Mouse (Mus musculus) layer of hippocampus, adult 18-20 months (tissue): Measurements from ENCODE around the gene Rxra. TPM values are rescaled to one million over a fixed set of nuclear protein-coding genes. Genes with fewer than 3 reads are reported as not detected.

Experiments used
- DNase-seq, 2 experiments: peaks; one replicate each; pipeline ENCODE4 v3.0.0; 2022; ENCODE audit warnings: low spot score in 2 of 2
- total RNA-seq, 2 experiments: library from RNA; stranded (reverse); gene quantifications; 2 replicates each; pipeline ENCODE4 v1.2.3; 2021

Rxra gene
- total RNA-seq, 2 experiments from 2014 or later = 31.0 to 35.1 TPM

- DNase-seq = no peak
Measured at GRCm38 (mm10) chr2:27667677-27668076, 8.6 kb upstream of the Rxra start.

DNA sequence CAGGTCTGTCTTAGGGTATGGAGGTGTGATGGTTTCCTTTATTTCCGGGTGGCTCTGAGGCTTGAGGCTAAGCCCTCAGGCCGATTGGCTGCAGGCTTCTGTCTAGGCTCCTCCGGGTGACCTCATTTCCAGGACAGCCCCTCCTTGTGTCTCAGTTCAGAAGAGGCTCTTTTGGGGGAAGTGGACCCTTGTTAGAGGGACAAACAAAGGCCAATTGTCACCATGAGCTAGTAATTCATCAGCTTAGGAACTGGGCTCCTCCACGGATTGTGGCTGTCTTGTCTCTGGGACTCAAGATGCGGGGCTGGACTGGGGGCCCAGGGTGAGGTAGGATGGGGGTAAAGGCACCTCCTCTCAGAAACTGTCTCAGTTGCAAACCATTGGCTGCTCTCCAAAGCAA lies 5.5 kb upstream of the Rxra start:
- DNase-seq = no peak

- DNase-seq = no peak
Measured at GRCm38 (mm10) chr2:27671633-27672091, 4.6 kb upstream of the Rxra start.

GRCm38 (mm10) chr2:27676478-27677325 lies 462 bp downstream of the Rxra start:
- peak; percentile 45 to 56 for DNase-seq

GRCm38 (mm10) chr2:27677411-27678310 lies 1.4 kb downstream of the Rxra start:
- no peak for DNase-seq

GRCm38 (mm10) chr2:27678331-27678730 lies 2.1 kb downstream of the Rxra start:
- no peak for DNase-seq

DNA sequence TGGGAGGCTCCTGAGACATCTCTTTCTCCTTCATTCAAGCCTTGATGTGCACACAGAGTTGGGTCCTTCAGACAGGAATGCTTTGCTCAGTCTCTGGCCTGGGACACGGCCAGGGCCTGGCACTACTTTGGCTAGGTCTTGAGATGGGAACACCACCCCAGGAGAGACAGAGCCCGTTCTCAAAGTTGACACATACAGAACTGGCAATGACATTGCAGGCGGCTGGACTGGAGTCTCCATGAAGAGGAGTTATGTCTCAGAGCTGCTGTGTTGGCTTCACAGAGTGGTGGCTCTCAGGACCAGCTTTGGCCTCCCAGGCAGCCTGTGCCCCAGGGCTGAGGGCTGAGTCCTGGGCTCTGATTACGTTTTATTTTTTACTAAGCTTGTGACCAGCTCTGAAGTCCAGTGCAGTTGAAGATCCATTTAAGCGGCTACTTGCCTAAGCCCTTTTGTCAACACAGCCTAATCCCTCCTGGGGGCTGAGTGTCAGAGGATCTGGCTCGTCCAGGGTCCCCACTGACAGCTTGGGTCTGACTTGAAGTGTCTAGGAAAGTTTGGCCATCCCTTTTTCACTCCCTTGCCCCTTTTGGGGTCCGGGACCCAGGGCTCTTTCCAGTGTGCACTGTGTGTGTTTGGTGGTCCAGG lies 2.7 kb downstream of the Rxra start:
- no peak for DNase-seq

DNA sequence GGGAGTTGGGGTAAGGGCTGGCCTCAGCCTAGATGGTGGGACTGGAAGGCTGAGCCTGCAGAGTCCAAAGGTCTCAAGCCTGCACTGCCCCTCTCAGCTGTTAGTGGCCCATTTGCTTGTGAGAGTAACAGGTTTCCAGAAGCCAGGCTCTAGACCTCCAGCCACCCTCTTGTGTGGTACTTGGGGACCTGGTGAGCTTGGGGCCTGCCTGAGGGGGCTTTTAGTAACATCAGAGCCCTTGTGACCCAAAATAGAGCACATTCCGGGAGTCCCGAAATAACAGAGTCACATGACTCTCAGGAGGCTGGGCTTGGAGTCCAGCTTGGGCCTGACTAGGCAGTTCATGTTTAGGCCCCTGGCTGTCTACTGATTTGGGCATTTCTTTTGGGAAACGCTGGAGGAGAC lies 3.4 kb downstream of the Rxra start:
- no peak for DNase-seq

- DNase-seq = no peak
Measured at GRCm38 (mm10) chr2:27680058-27680457, 3.8 kb downstream of the Rxra start.

- no peak for DNase-seq
Measured at GRCm38 (mm10) chr2:27680595-27680994, 4.4 kb downstream of the Rxra start.

- DNase-seq = no peak
Measured at GRCm38 (mm10) chr2:27681426-27681825, 5.2 kb downstream of the Rxra start.

DNA sequence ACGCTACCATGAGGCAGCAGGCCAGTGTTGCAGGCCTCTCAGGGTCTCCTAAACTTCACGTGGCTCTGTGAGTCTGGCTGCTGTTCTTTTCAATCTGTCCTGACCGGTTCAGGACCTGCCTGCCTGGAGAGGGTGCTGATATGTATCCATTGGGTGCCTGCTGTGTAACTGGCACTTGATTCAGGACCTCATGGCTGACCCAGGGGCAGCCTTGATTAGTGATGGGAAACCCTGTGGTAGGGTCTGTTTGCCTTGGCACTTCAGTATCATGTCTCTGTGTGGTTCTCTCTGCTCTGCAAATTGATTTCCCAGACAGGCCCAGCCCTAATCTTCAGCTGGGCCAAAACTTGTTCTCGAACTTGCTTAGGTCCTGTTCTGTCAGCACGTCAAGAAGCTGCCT lies 5.9 kb downstream of the Rxra start:
- DNase-seq = no peak

DNA sequence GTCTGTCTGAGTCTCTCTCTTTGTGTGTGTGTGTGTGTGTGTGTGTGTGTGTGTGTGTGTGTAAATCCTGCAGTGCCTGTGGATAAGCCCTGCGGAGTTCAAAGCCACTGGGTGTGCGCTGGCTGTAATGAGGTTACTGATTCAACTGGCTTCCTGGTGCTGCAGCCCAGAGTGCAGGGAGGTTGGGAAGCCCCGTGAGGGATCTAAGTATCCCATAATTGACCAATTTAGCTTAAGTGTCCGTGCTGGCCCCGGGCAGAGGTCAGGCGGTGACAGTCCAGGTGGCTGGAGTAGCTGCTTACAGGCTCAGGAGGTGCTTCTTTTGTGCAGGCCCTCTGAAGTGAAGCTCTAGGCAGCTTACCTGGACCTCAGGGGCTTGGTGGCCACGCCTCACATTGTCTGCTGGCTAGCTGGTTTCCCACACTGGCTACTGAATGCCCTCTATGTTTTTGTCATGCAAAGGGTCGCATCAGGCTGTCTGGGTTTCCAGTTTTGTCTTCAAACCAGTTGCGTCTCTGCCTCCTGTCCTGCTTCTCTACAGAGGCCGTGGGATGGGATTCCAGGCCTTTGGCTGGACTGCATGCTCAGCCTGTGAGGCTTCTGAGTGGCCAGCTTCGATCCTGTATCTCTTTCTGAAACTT lies 7.9 kb downstream of the Rxra start:
- DNase-seq = no peak

GRCm38 (mm10) chr2:27685917-27686316 lies 9.7 kb downstream of the Rxra start:
- DNase-seq = no peak

GRCm38 (mm10) chr2:27686335-27686734 lies 10.1 kb downstream of the Rxra start:
- no peak for DNase-seq

GRCm38 (mm10) chr2:27687041-27687440 lies 10.8 kb downstream of the Rxra start:
- no peak for DNase-seq

DNA sequence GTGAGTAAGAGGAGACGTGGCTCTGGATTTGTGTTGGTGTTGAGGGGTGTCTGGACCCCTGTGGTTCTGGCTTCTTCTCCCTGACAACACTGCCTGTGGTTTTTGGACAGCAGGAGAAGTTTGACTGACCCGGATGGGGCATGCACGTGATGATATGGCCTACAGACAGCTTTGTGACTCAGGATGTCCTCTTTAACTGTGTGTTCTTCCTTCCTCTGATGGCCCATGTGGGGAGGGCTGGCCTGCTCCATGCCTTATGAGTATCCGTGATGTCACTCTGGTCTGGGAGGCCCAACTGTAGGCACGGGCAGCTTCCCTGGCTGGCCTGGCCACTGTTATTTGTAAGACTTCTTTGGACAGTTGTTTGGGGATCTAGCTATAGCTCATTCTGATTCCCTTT lies 11.7 kb downstream of the Rxra start:
- DNase-seq = no peak

DNA sequence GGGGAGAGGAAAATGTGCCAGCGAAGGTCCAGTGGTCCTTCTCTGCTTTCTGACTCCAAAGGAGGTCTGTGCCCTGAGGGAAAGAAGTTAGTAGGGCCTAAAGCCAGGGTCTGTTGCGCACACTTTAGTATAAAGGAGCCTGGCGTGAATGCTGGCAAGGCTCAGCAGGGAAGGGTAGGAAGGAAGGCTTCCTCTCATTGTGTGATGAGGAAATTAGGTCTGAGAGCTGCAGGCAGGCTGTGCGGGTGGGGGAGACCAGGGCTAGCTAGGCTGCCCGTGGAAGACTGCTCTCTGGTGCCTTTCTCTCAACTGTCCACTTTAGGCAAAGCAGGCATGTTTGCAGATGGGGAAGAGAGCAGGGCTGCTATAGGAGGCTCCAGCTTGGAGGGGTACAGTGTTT lies 14.5 kb downstream of the Rxra start:
- no peak for DNase-seq

- DNase-seq = no peak
Measured at GRCm38 (mm10) chr2:27691139-27691720, 15.0 kb downstream of the Rxra start.

- DNase-seq = no peak
Measured at GRCm38 (mm10) chr2:27692608-27693007, 16.4 kb downstream of the Rxra start.

- DNase-seq = no peak
Measured at GRCm38 (mm10) chr2:27693684-27694083, 17.4 kb downstream of the Rxra start.
